Mouse (Mus musculus) ES-E14 (cell line): ENCODE data around the gene Mdh1. TPM values are rescaled to one million over a fixed set of nuclear protein-coding genes. Genes with fewer than 3 reads are reported as not detected.

Experiments
- DNase-seq: peaks from one replicate; pipeline ENCODE4 v3.0.0-alpha.2; 2013; ENCODE audit warnings: low read depth, low spot score
- H3K27ac ChIP-seq: 2 replicates; pipeline ENCODE4 v1.5.1; 2012; ENCODE audit warnings: low read depth, mild to moderate bottlenecking, low read length, moderate library complexity, mixed read lengths; ENCODE audit not compliant: poor library complexity, insufficient read depth, severe bottlenecking
- H3K36me3 ChIP-seq: 2 replicates; pipeline ENCODE4 v1.6.1; 2012; ENCODE audit warnings: mild to moderate bottlenecking, low read length, moderate library complexity, mixed read lengths; ENCODE audit not compliant: control insufficient read depth, poor library complexity, insufficient read depth, severe bottlenecking
- H3K4me1 ChIP-seq, 2 experiments: fragments of 150-350 bp in 1 of 2; sonication (generic) in 1 of 2; 2 replicates each; pipeline ENCODE4 v1.6.1; 2012; ENCODE audit warnings: low read length in 2 of 2, mild to moderate bottlenecking in 1 of 2, mixed read lengths in 1 of 2; ENCODE audit not compliant: control insufficient read depth in 2 of 2, insufficient read depth in 2 of 2, poor library complexity in 1 of 2
- H3K4me3 ChIP-seq, 2 experiments: fragments of 150-350 bp in 1 of 2; sonication (generic) in 1 of 2; 2 replicates each; pipeline ENCODE4 v1.5.1; 2012; ENCODE audit warnings: low read length in 2 of 2, low read depth in 1 of 2, mild to moderate bottlenecking in 1 of 2, mixed read lengths in 1 of 2; ENCODE audit not compliant: insufficient read depth in 1 of 2, poor library complexity in 1 of 2, severe bottlenecking in 1 of 2
- H3K9ac ChIP-seq: 2 replicates; pipeline ENCODE4 v1.6.1; 2012; ENCODE audit warnings: low read depth, mild to moderate bottlenecking, low read length, mixed read lengths; ENCODE audit not compliant: poor library complexity, insufficient read depth, severe bottlenecking
- H3K9me3 ChIP-seq: fragments of 150-350 bp; sonication (generic); 2 replicates; pipeline ENCODE4 v1.6.1; 2012; ENCODE audit warnings: low read depth, mild to moderate bottlenecking, low read length; ENCODE audit not compliant: control insufficient read depth, insufficient read depth
- CHD2 ChIP-seq: IDR thresholded peaks from 2 replicates; pipeline ENCODE4 v1.6.1; 2014; ENCODE audit warnings: mild to moderate bottlenecking, low read depth, low read length, inconsistent platforms
- HCFC1 ChIP-seq: IDR thresholded peaks from 2 replicates; pipeline ENCODE4 v1.6.1; 2012; ENCODE audit warnings: low read length, inconsistent platforms, borderline replicate concordance; ENCODE audit not compliant: insufficient read depth
- MAFK ChIP-seq: IDR thresholded peaks from 2 replicates; pipeline ENCODE4 v1.6.1; 2014; ENCODE audit warnings: mild to moderate bottlenecking, low read depth, low read length, inconsistent platforms; ENCODE audit not compliant: insufficient read depth
- ZC3H11A ChIP-seq: IDR thresholded peaks from 2 replicates; pipeline ENCODE4 v1.6.1; 2012; ENCODE audit warnings: low read depth, mild to moderate bottlenecking, inconsistent platforms, low read length, borderline replicate concordance
- ZNF384 ChIP-seq: IDR thresholded peaks from 2 replicates; pipeline ENCODE4 v1.6.1; 2012; ENCODE audit warnings: low read depth, low read length, inconsistent platforms
- in situ Hi-C, 2 experiments: fragments of 600-800 bp; cut with MboI; formaldehyde crosslinking; loops; one replicate each; pipeline ENCODE4 v1.15.1; 2025; ENCODE audit warnings: low sequenced_read_pairs in 2 of 2, inconsistent platforms in 1 of 2; ENCODE audit not compliant: unreplicated experiment in 2 of 2
- total RNA-seq: library from RNA; depleted of rRNA; stranded (reverse); fragments of 300-350 nt; gene quantifications from 2 replicates; pipeline ENCODE4 v1.2.3, GENCODE M21; 2012

Mdh1 gene
- total RNA-seq, 1 experiment = 141 TPM

- Histone ChIP-seq H3K4me1 (peaks cover 2% of the 10 kb centered on the region in 2 experiments; a peak in 2 of 4 replicates), H3K9me3 (no peaks in the 10 kb centered on the region), H3K27ac (no peak overlapping the region), H3K9ac (no peak overlapping the region), H3K36me3 (peaks cover 5% of the 10 kb centered on the region), H3K4me3 (no peak overlapping the region)
- TF ChIP-seq MAFK = no peak
- no peak for TF ChIP-seq HCFC1
- TF ChIP-seq CHD2 = no peak
- no peak for TF ChIP-seq ZNF384
- no peak for TF ChIP-seq ZC3H11A
- in situ Hi-C loops = no loop called here
- no peak for DNase-seq
Measured at GRCm38 (mm10) chr11:21567733-21568132, 4.4 kb downstream of the Mdh1 start.

DNA sequence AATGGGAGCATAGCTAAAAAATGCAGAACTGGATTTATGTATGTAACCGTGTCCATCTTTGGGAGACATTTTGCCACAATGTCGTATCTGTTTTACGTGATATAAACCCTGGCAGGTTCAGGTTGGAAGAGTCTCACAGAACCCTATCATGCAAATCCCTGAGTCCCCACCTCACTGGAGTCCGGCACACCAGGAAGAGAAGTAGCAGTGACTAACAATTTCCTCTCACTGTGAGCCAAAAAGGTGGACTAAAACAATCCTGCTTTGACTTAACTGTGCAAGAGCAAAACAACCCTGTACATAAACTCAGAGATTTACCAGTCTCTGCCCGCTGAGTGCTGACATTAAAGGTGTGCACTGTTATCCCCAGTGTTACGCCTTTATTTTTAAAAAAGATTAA is 5.2 kb downstream of the Mdh1 start:
- H3K36me3 ChIP-seq = peaks cover 5% of the 10 kb centered on the region
- H3K9me3 ChIP-seq = no peaks in the 10 kb centered on the region
- H3K27ac ChIP-seq = no peak overlapping the region
- H3K4me1 ChIP-seq = peaks cover 2% of the 10 kb centered on the region in 2 experiments; a peak in 2 of 4 replicates
- TF ChIP-seq HCFC1 (no peak), MAFK (no peak), ZC3H11A (no peak), ZNF384 (no peak), CHD2 (no peak)
- in situ Hi-C loops = no loop called here
- no peak overlapping the region for H3K9ac ChIP-seq
- no peak overlapping the region for H3K4me3 ChIP-seq
- no peak for DNase-seq

- in situ Hi-C loops = no loop called here
- H3K4me1 ChIP-seq = no peaks in the 10 kb centered on the region
- H3K9me3 ChIP-seq = no peaks in the 10 kb centered on the region
- H3K27ac ChIP-seq = no peak overlapping the region
- DNase-seq = no peak
- no peak for TF ChIP-seq ZC3H11A
- TF ChIP-seq HCFC1 = no peak
- TF ChIP-seq ZNF384 = no peak
- no peak for TF ChIP-seq MAFK
- no peak for TF ChIP-seq CHD2
- no peak overlapping the region for H3K9ac ChIP-seq
- H3K36me3 ChIP-seq = peaks cover 5% of the 10 kb centered on the region
- H3K4me3 ChIP-seq = no peak overlapping the region
Measured at GRCm38 (mm10) chr11:21564681-21565405, 7.3 kb downstream of the Mdh1 start.

DNA sequence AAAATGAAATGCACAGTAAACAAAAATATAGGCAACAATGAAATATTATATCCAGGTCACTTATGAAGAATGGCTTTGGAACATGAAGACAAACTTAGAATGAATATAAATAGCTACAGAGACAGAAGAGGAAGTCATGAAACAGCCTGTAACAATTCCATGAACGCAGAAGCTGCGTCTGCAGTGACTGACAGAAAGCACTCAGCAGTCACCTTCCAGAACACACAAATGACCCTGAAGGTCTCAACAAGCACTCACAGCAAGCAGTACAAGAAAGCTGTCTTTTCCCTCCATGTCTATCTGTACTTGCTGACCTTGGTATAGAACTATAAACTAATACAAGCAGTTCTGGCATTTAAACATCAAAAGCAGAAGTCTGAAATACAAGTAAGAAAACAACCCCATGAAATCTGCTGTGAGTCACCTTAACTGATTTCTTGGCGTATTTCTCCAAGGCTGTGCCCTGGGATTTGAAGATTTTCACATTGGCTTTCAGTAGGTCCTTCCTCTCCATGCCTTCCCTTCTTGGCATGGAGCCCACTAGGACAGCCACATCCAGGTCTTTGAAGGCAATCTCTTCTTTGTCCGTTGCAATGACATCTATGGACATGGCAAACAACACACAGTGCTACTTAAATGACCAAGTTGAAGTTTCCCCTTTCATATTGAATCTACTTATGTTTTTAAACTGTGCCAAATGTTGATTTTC is 8.4 kb downstream of the Mdh1 start:
- Histone ChIP-seq H3K36me3 (peaks cover 5% of the 10 kb centered on the region), H3K4me1 (no peaks in the 10 kb centered on the region), H3K9me3 (no peaks in the 10 kb centered on the region), H3K4me3 (no peak overlapping the region), H3K27ac (no peak overlapping the region), H3K9ac (no peak overlapping the region)
- in situ Hi-C loops = no loop called here
- DNase-seq = no peak
- no peak for TF ChIP-seq CHD2
- TF ChIP-seq ZC3H11A = no peak
- no peak for TF ChIP-seq MAFK
- no peak for TF ChIP-seq ZNF384
- TF ChIP-seq HCFC1 = no peak
